Mouse (Mus musculus) thymus, postnatal 10 days (tissue): ENCODE measurements at regions not wholly inside any gene's neighbourhood (a gene's known extent, or its start where the extent isn't known, plus 50 kb on each side); places are given as distances from the start of the nearest gene placed in this dataset.
A peak's percentile ranks its signal among the peaks of the same experiment; 100 is the strongest.

Source experiments
- DNase-seq, 2 experiments: peaks; one replicate each; pipeline ENCODE4 v3.0.0; 2021; ENCODE audit warnings: low spot score in 2 of 2

DNA sequence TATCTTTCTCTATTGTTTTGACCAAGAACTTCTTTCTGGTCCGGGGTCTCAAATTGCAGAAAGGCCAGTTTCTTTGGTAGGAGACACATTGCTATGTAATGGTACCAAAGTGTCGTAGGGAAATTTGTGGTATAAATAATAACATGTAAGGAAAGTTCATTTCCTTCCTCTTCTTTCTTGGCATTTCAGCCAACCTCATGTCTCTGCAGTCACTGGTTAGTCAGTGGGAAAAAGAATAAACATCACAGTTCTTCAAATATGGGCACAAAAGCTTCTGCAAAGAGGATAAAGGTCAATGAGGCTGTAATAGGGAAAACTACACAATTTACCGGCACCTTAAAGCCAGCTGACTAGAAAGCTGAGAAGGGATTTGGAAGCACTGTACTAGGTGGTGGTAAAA is 68.5 kb upstream of the Rgs1 start:
- no peak for DNase-seq

DNA sequence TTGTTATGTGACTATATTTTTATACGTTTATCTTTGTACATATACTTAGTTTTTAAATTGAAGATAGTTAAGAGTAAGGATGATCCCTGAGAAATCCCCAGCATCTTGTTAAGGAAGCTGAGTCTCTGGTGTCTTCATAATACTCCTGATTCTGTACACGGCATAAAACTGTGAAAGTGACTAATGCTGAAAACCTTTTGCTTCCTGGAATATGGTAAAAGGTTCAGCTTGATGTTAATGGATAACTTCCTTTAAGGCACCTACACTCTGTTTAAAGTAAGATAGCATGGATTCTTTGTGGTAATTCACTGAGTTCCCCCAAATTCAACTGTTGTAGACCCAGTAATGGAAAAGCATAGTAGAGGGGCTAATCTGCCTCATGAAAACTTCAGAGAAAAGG is 67.2 kb upstream of the Rgs1 start:
- DNase-seq, result no peak

GRCm38 (mm10) chr1:144314382-144314781 is 65.3 kb upstream of the Rgs1 start:
- no peak for DNase-seq

GRCm38 (mm10) chr1:144313318-144313717 is 64.3 kb upstream of the Rgs1 start:
- DNase-seq, result no peak

DNA sequence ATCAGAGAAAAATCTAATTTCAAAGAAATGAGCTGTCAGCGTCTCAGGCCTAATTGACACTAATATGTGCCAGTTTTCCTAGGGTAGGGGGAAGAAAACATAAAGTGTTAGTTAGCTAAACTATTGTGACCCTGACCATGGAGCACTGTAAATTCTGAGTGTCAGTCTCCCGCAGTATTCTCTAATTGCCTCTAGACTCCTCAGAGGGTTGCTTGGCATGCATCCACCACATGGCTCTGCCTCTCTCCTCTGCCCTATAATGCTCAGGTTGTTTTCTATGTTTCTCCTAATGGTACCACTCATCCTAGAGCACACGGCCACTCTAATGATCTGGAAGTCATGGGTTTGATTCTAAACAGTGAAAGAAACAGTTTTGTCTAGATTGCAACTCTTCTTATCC is 60.9 kb upstream of the Rgs1 start:
- DNase-seq, result no peak

GRCm38 (mm10) chr1:144308313-144308712 is 59.3 kb upstream of the Rgs1 start:
- no peak for DNase-seq

- no peak for DNase-seq
Observed at GRCm38 (mm10) chr1:144307854-144308285, 58.8 kb upstream of the Rgs1 start.

GRCm38 (mm10) chr1:144307017-144307853 is 58.2 kb upstream of the Rgs1 start:
- peak in 1 of 2 experiments; percentile 13 for DNase-seq

- no peak for DNase-seq
Observed at GRCm38 (mm10) chr1:144306284-144306683, 57.2 kb upstream of the Rgs1 start.

DNA sequence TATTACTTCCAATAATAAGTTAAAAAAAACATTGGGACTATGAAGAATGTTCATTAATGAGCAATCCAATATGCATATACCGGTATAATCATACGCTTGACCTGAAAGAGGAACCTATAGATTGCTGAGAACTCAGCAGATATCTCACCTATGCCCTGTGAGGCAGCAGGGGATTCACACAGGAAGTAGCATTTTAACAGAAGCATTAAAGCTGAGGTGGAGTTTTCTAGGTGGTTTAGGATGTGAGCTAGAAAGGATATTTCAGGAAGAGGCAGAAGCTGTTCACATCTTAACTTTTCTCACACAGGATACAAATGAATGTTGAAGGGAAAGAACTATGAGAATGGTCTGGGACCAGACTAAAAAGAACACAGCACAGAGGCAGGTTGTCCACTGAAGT is 51.6 kb upstream of the Rgs1 start:
- DNase-seq, result no peak
